Mouse (Mus musculus): ENCODE measurements around the gene Qrfp.

GRCm38 (mm10) chr2:31759751-31760460 is 50.5 kb downstream of the Qrfp start:
- TF ChIP-seq POLR2A (IDR thresholded peaks at IDR 0.05; ENCODE audit: low read depth, low read length) (no peak), CTCF (IDR thresholded peaks at IDR 0.05; ENCODE audit: extremely low read depth, insufficient read depth, insufficient read length, insufficient replicate concordance) (no peak)

All from spleen, adult 2 months (tissue).